Mouse (Mus musculus): ENCODE data around the gene Spty2d1.
"Not testable (repeated sequence)": the region's sequence is repeated elsewhere in the genome, so short reads cannot be mapped to it uniquely, and the experiment has no call there.

Gene Spty2d1

DNA sequence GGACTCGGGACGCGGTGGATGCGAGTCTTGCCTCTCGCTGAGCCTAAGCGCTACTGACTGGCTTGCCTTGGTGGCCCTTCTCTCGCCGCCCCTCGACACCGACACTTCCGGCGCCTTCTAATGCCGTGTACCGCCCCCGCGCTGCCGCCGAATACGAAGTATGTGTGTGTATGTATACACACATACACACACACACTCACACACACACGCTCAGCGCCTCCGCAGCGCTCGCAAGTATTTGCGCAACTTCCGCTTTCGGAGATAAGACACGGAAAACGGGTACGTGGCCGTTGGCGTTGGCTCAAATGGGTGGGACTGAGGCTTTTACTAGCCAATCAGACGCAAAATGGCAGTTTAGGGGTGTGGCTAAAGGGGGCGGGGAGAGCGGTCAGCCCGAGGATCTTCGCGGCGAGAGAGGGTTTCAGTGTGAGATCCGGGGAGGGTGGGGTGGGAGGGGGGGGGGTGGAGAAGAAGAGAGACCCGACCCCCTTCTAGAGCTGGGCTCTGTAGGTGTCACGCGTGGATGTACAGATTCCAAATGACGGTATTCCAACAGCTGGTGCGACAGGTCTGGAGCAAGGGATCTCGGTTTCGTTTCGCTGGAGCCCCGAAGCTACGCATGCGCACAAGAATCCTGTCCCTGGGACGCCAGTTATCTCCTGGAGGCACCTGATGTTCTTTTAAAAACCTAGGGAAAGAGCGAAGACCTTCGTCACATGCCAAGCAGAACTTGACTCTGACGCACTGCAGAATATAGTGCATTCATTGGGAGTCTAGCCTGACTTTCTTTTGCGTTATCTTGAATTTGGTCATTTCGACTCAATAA is at the start of gene Spty2d1:
Gene Spty2d1, minus strand, starts transcription at position 244 of the 826 bp plus-strand sequence.
- DNase-seq (ENCODE audit: low spot score in 2 of 2), result peak; percentile 99

DNA sequence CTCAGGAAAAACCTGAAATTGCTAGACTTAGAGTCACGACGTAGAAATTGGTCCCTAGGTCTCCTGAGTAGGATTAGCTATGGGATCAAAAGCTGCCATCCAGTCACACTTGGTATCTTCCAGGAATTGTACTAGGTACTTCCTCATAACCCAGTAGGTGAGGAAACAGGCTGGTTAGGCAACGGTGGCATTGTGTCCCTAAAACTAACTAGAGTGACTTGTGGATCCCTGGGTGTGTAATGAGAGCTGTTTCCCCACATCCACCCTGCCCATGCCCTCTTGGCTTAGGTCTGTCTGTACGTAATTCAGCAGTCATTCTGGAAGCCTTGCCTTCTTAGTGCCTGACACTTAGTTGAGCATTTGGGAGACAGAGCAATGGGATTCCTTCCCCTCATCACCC is 48.1 kb upstream of the Spty2d1 start:
- no peak for DNase-seq (ENCODE audit: low spot score in 2 of 2)

DNA sequence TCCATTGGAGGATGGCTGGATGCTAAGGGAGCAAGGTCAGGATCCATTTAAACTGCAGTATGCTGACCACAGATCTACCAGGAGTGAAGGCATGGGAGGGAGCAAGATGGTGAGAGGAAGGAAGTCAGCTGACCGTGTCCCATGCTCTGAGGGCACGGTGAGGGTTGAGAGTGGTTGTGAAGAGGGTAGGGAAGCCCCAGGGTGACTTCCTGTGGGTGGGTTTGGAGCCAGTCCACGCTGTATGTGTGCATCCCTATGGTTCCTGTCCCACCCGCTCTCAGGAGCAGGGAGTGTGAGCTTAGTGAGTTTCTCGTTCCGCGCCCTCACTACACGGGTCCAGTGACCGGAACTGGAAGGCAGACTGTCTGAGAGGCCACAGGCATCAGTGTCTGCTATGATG is 47.5 kb upstream of the Spty2d1 start:
- DNase-seq (ENCODE audit: low spot score in 2 of 2), result no peak

DNA sequence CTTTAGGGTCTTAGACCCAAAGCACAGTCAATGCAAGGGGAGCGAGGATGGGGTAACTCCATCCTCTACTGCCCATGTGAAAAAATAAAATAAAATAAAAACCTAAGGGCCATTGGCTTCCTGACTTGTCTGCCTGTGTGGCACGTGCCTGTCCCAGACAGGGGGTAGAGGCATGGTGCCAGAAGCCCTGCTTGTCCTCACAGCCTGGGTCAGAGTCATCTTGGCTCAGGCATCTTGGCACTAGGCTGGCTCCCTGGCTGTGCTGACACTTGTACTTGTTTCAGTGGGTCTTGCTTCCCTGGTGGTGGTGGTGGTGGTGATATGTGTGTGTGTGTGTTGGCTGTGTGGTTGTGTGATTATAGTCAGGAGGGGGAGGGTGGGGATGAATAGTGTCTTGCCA is 46.5 kb upstream of the Spty2d1 start:
- DNase-seq (ENCODE audit: low spot score in 2 of 2), result no peak

- DNase-seq (ENCODE audit: low spot score in 2 of 2), result no peak
Observed at GRCm38 (mm10) chr7:47053287-47053686, 45.1 kb upstream of the Spty2d1 start.

DNA sequence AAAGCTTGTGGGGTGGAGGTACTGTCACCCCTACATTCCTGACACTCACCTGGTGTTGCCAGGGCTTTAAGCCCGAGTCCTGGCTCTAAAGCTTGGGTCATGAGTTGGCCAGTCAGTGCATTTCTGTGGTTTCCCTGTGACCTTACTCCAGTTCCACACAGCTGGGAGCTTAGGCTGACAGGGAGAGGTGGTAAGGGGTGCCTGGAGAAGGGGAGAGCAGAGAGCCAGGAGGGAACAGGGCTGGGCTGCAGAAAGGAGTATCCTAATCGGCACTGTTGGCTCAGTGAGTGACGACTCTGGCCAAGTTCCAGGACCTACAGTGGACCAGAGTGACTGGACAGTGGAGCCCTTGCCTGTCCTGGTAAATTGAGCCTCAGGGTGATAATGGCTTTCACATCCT is 44.1 kb upstream of the Spty2d1 start:
- no peak for DNase-seq (ENCODE audit: low spot score in 2 of 2)

DNA sequence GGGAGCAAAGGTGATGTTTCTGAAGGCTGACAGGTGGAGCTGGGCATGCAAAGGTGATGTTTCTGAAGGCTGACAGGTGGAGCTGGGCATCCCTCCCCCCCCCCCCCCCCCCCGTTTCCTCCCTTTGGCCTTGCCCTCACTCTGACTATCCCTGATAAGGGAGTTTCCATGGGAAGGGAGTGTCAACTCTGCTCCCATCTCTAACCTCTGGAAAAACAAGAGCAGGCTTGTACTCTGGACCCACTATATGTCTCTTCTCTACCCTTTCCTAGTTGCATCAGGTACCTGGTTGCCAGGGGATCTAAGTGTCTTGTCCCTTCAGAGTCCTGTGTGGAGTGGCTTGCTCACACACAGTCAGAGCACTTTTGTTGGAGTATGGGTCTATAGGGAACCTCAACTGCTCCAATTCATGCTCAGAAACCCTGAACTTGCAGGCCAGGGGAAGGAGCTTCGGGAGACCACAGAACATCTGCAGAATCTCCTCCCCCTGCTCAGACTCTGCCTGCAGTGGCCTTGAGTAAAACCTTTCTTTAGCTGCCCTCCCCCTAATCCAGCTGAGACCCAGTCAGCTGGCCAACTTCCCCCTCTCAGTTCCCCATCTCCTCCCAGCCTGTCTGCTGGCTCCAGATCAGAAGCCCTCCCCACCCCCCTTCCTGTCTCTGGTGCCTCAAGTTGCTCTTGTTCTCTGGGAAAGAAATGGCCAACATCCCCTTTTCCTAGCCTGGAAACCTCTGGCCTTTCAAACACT is 43.4 kb upstream of the Spty2d1 start:
- DNase-seq (ENCODE audit: low spot score in 2 of 2), result peak in 1 of 2 experiments; percentile 52

- DNase-seq (ENCODE audit: low spot score in 2 of 2), result peak in 1 of 2 experiments; percentile 69
Observed at GRCm38 (mm10) chr7:47050766-47051165, 42.6 kb upstream of the Spty2d1 start.

- peak; percentile 90 to 95 for DNase-seq (ENCODE audit: low spot score in 2 of 2)
Observed at GRCm38 (mm10) chr7:47050366-47050765, 42.2 kb upstream of the Spty2d1 start, which contains the start of gene Tmem86a. Gene Tmem86a (plus strand): TSS chr7:47050601.

DNA sequence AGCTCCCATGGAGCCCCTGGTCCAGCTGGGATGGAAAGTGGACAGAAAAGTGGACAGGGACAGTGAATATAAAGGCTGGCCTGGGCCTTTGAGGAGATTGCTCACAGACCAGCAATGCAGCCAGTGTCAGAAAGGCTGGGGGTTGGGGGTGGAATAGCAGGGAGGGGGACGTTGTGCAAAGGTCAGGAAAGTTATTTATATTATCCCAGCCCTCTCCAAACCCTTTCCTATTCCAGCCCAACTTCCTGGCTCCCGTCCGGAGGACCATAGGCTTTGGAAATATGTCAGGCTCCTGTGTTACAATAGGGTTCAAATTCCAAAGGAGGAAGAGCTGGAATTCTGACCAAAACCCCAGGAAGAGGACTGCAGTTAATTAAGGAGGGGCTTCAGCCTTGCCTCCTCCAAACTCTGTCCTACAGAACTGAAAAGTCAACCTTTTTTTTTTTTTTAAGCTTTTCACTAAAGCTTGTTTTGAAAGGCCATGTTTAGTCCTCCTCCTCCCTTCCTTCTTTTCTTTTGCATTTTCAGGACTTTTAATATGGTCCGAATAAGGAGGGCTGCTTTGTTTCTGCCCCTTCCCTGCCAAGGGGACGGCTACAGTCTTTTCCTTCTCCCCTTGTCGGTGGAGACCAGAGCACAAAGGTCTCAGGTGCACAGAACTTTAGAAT is 34.7 kb upstream of the Spty2d1 start:
- DNase-seq (ENCODE audit: low spot score in 2 of 2), result no peak

DNA sequence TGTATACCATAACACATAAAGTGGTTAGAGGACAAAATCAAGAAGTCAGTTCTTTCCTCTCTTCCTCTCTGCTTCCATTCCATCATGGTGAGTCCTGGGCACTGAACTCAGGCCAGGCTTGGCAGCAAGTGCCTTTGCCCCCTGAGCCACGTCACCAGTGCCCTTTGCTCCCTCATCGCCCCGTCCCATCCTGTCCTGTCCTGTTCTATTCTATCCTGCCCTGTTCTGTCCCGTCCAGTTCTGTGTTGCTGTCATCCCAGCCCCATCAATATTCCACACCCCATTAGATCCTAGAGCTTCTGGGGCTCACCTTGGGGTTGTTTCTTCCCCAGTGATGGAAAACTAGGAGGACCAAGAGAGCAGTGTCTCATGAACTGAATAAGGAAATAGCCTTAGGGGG is 33.9 kb upstream of the Spty2d1 start:
- DNase-seq (ENCODE audit: low spot score in 2 of 2), result no peak

- DNase-seq (ENCODE audit: low spot score in 2 of 2), result no peak
Observed at GRCm38 (mm10) chr7:47041706-47042105, 33.5 kb upstream of the Spty2d1 start.

GRCm38 (mm10) chr7:47035426-47035825 is 27.2 kb upstream of the Spty2d1 start:
- no peak for DNase-seq (ENCODE audit: low spot score in 2 of 2)

- no peak for DNase-seq (ENCODE audit: low spot score in 2 of 2)
Observed at GRCm38 (mm10) chr7:47034785-47035384, 26.7 kb upstream of the Spty2d1 start.

- DNase-seq (ENCODE audit: low spot score in 2 of 2), result no peak
Observed at GRCm38 (mm10) chr7:47031371-47031770, 23.2 kb upstream of the Spty2d1 start.

DNA sequence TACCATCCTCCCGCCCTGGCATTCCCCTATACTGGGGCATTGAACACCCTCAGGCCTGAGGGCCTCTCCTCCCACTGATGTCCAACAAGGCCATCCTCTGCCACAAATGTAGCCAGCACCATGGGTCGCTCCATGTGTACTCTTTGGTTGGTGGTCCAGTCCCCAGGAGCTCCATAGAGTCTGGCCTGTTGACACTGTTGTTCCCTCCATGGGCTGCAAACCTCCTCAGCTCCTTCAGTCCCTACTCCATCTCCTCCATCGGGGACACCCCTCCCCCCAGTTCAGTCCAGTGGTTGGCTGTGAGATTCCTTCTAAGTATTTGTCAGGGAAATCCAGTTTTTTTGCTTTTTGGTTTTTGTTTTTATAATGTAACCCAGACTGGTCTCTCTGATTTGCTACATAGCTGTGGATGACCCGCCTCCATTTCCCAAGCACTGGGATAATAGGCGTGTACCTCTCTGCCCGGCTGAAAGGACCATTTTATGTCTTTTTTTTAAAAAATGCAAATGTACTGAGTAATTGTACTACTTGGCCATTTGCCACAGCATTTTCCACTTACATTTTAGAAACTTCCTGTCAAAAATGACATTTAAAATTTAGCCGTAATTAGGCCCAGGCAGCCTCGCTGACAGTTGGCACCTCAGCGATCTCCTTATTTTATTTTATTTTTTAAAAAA is 22.4 kb upstream of the Spty2d1 start:
- DNase-seq (ENCODE audit: low spot score in 2 of 2), result no peak

DNA sequence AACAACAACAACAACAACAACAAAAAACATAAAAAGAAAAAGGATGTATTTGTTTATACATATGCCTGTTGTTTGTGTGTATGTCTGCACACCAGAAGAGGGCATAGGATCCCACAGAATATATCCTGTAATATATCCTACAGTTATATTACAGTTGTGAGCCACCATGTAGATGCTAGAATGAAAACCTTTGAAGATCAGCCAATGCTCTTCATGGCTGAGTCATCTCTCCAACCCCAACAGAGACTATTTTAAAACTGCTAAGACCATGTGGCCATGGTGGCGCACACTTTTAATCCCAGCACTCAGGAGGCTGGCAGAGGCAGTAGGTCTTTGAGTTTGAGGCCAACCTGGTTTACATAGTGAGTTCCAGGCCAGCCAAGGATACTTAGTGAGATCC is 19.3 kb upstream of the Spty2d1 start:
- DNase-seq (ENCODE audit: low spot score in 2 of 2), result no peak

DNA sequence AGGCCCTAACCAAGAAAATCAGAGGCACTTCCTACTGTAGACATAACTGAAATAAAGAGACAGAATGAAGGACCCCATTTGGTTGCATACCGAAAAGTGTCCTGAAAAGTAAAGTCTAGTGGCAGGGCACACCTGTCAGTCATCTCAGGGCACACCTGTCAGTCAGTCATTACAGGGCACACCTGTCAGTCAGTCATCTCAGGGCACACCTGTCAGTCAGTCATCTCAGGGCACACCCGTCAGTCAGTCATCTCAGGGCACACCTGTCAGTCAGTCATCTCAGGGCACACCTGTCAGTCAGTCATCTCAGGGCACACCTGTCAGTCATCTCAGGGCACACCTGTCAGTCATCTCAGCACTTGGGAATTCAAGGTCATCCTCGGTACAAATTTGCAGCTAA is 18.7 kb upstream of the Spty2d1 start:
- not testable (repeated sequence) for DNase-seq (ENCODE audit: low spot score in 2 of 2)

GRCm38 (mm10) chr7:47025429-47025828 is 17.2 kb upstream of the Spty2d1 start:
- no peak for DNase-seq (ENCODE audit: low spot score in 2 of 2)

- DNase-seq (ENCODE audit: low spot score in 2 of 2), result no peak
Observed at GRCm38 (mm10) chr7:47024454-47024853, 16.2 kb upstream of the Spty2d1 start.

DNA sequence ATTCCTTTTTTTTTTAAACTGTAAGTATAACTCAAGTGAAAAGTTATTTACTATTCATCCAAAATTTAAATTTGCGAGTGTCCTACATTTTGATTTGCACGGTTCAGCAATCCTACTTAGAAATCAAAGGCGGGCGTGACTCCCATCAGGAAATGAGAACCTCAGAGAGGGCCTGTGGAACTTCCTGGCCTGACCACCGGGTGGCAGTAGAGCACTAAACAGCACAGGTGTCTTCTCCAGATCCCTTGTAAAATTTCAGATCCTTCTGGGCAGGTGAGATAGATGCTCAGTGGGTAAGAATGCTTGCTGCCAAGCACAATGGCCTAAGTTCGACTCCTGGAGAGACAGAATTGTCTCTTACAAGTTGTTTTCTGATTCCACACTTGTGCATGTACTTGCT is 15.3 kb upstream of the Spty2d1 start:
- DNase-seq (ENCODE audit: low spot score in 2 of 2), result peak; percentile 79 to 87
